Mouse (Mus musculus): ENCODE measurements around the gene Snapc5. TPM values are rescaled to one million over a fixed set of nuclear protein-coding genes. Genes with fewer than 3 reads are reported as not detected.

Gene Snapc5
- polyA plus RNA-seq, 1 experiment from 2014 or later = 31.7 TPM

- ATAC-seq (ENCODE audit: insufficient read depth, low FRiP score, low TSS enrichment) (no peak), DNase-seq (ENCODE audit: low spot score) (no peak)
- H3K9ac ChIP-seq (ENCODE audit: low read length) = no peak overlapping the region
Measured at GRCm38 (mm10) chr9:64225805-64226204, 46.7 kb downstream of the Snapc5 start.

DNA sequence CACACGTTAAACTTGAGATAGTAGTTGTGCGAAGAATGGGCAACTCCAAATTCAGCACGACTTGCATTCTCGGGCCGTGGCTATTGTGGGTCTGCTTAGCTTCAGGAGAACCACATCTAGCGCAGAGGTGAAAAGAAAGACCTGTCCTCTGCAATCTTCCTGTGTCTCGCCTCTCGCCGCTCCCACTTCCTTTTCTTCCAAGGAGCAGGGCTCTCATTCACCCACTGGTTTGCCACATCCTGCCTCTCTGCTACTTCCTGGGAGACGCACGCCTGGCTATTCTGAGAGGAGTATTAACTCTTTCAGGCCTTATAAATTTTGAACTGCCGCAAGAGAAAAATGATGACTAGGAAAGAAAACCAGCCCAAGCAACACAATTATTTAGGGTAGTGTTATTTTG is 48.7 kb downstream of the Snapc5 start:
- Histone ChIP-seq H3K4me3 (ENCODE audit: low read depth, low read length) (no peak overlapping the region), H3K4me1 (ENCODE audit: control insufficient read depth, insufficient read depth, low read length) (peaks cover 9% of the 10 kb centered on the region; the same call in 1 of the 2 replicates), H3K36me3 (ENCODE audit: control insufficient read depth, insufficient read depth, low read length) (peaks cover 2% of the 10 kb centered on the region; the same call in 1 of the 2 replicates), H3K9me3 (ENCODE audit: control insufficient read depth, low read length) (no peaks in the 10 kb centered on the region), H3K9ac (ENCODE audit: low read length) (no peak overlapping the region), H3K27me3 (ENCODE audit: control insufficient read depth, insufficient read depth, low read length) (no peaks in the 10 kb centered on the region), H3K4me2 (ENCODE audit: low read depth) (no peak overlapping the region), H3K27ac (ENCODE audit: low read depth, low read length) (no peak overlapping the region)
- DNase-seq (ENCODE audit: low spot score) (no peak), ATAC-seq (ENCODE audit: insufficient read depth, low FRiP score, low TSS enrichment) (no peak)
- 86% methylated on average over 12 of the region's 12 CpGs for WGBS

More at GRCm38 (mm10) chr9:64225805-64226204, 46.7 kb downstream of the Snapc5 start:
- H3K4me3 ChIP-seq (ENCODE audit: low read depth, low read length) = no peak overlapping the region
- H3K4me2 ChIP-seq (ENCODE audit: low read depth) = no peak overlapping the region
- no peaks in the 10 kb centered on the region for H3K9me3 ChIP-seq (ENCODE audit: control insufficient read depth, low read length)
- no peaks in the 10 kb centered on the region; the same call in 1 of the 2 replicates for H3K4me1 ChIP-seq (ENCODE audit: control insufficient read depth, insufficient read depth, low read length)
- H3K27ac ChIP-seq (ENCODE audit: low read depth, low read length) = no peak overlapping the region
- no peaks in the 10 kb centered on the region for H3K27me3 ChIP-seq (ENCODE audit: control insufficient read depth, insufficient read depth, low read length)
- peaks cover 2% of the 10 kb centered on the region; the same call in 1 of the 2 replicates for H3K36me3 ChIP-seq (ENCODE audit: control insufficient read depth, insufficient read depth, low read length)

DNA sequence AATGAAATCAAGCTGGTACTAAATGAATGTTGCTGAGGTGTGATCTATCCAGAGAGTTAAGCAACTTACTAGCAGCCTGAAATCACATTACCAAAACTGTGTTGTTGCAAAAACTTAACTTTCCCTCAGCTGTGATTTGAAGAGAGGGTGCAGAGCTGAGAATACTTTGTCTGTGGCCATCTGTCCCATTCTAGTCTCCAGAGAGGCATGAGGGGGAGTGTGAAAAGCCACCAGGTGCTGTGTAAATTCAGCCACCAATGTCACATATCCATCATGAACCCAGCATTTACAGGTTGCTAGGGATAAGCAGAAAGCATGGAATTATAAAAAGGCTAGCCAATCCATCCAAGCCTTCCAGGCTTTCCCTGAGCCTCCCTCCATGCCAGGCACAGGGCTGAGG is 49.9 kb downstream of the Snapc5 start:
- Histone ChIP-seq H3K36me3 (ENCODE audit: control insufficient read depth, insufficient read depth, low read length) (peaks cover 2% of the 10 kb centered on the region; the same call in 1 of the 2 replicates), H3K27ac (ENCODE audit: low read depth, low read length) (no peak overlapping the region), H3K4me2 (ENCODE audit: low read depth) (no peak overlapping the region), H3K4me1 (ENCODE audit: control insufficient read depth, insufficient read depth, low read length) (peaks cover 16% of the 10 kb centered on the region), H3K9me3 (ENCODE audit: control insufficient read depth, low read length) (no peaks in the 10 kb centered on the region), H3K27me3 (ENCODE audit: control insufficient read depth, insufficient read depth, low read length) (no peaks in the 10 kb centered on the region), H3K9ac (ENCODE audit: low read length) (no peak overlapping the region), H3K4me3 (ENCODE audit: low read depth, low read length) (no peak overlapping the region)
- DNase-seq (ENCODE audit: low spot score) (no peak), ATAC-seq (ENCODE audit: insufficient read depth, low FRiP score, low TSS enrichment) (no peak)

DNA sequence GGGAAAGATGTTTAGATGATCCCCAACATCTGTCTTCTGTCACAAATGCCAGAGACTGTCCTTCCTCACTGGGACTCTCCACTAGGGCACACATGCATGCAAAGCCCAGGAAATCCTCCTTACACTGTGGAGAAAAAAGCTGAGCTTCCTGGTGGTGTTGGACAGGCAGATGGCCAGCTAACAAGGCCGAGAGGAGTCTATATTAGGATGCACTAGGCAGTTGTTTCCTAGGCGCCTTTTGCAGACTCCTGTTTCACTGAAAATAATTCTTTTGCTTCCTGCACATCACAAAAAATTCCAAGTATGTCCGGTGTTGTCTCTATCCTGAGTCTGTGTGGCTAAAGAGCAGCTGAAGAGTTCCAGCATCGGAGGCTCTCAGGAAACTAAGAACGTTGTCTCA is 52.1 kb downstream of the Snapc5 start:
- no peaks in the 10 kb centered on the region for H3K36me3 ChIP-seq (ENCODE audit: control insufficient read depth, insufficient read depth, low read length)
- H3K27ac ChIP-seq (ENCODE audit: low read depth, low read length) = no peak overlapping the region
- H3K4me2 ChIP-seq (ENCODE audit: low read depth) = no peak overlapping the region
- H3K27me3 ChIP-seq (ENCODE audit: control insufficient read depth, insufficient read depth, low read length) = no peaks in the 10 kb centered on the region
- DNase-seq (ENCODE audit: low spot score) = no peak
- ATAC-seq (ENCODE audit: insufficient read depth, low FRiP score, low TSS enrichment) = no peak
- no peak overlapping the region for H3K9ac ChIP-seq (ENCODE audit: low read length)
- H3K9me3 ChIP-seq (ENCODE audit: control insufficient read depth, low read length) = no peaks in the 10 kb centered on the region
- WGBS = 70% methylated on average over 5 of the region's 5 CpGs
- H3K4me1 ChIP-seq (ENCODE audit: control insufficient read depth, insufficient read depth, low read length) = peaks cover 18% of the 10 kb centered on the region
- H3K4me3 ChIP-seq (ENCODE audit: low read depth, low read length) = no peak overlapping the region

DNA sequence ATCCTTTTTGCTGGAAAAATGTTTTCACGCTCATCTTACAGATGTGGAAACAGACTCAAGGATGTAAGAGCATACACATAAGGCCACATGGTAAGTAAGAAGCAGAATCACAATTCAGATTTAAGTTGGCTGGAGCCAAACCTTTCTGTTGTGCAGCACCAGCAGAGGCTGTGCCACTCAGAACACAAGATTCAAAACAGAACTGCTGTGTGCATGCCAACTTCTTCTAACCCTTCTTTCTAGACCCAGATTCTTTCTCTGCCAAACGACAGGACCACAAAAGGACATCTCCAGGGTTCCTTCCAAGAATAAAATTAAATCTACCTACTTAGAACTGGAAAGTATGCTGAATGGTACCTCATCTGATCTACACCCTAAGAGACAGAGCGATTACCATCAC is 52.6 kb downstream of the Snapc5 start:
- Histone ChIP-seq H3K27ac (ENCODE audit: low read depth, low read length) (no peak overlapping the region), H3K9me3 (ENCODE audit: control insufficient read depth, low read length) (no peaks in the 10 kb centered on the region), H3K27me3 (ENCODE audit: control insufficient read depth, insufficient read depth, low read length) (no peaks in the 10 kb centered on the region), H3K4me3 (ENCODE audit: low read depth, low read length) (no peak overlapping the region), H3K4me2 (ENCODE audit: low read depth) (no peak overlapping the region), H3K9ac (ENCODE audit: low read length) (no peak overlapping the region), H3K36me3 (ENCODE audit: control insufficient read depth, insufficient read depth, low read length) (no peaks in the 10 kb centered on the region), H3K4me1 (ENCODE audit: control insufficient read depth, insufficient read depth, low read length) (peaks cover 18% of the 10 kb centered on the region)
- WGBS = 90% methylated on average over 3 of the region's 3 CpGs
- no peak for ATAC-seq (ENCODE audit: insufficient read depth, low FRiP score, low TSS enrichment)
- no peak for DNase-seq (ENCODE audit: low spot score)

- no peak overlapping the region for H3K4me3 ChIP-seq (ENCODE audit: low read depth, low read length)
- no peak overlapping the region for H3K4me2 ChIP-seq (ENCODE audit: low read depth)
- 66% methylated on average over 9 of the region's 9 CpGs for WGBS
- peaks cover 18% of the 10 kb centered on the region for H3K4me1 ChIP-seq (ENCODE audit: control insufficient read depth, insufficient read depth, low read length)
- no peaks in the 10 kb centered on the region for H3K36me3 ChIP-seq (ENCODE audit: control insufficient read depth, insufficient read depth, low read length)
- ATAC-seq (ENCODE audit: insufficient read depth, low FRiP score, low TSS enrichment) = no peak
- DNase-seq (ENCODE audit: low spot score) = peak; percentile 19
- H3K27ac ChIP-seq (ENCODE audit: low read depth, low read length) = no peak overlapping the region
- H3K27me3 ChIP-seq (ENCODE audit: control insufficient read depth, insufficient read depth, low read length) = no peaks in the 10 kb centered on the region
- H3K9ac ChIP-seq (ENCODE audit: low read length) = no peak overlapping the region
- no peaks in the 10 kb centered on the region for H3K9me3 ChIP-seq (ENCODE audit: control insufficient read depth, low read length)
Measured at GRCm38 (mm10) chr9:64232257-64232957, 53.3 kb downstream of the Snapc5 start.

Small RNA genes within 50 kb of the gene (microRNA-seq; reads per million reads assigned to microRNA genes)
- not detected for gene Gm24106

Other genes with a start within 250 kb of the Snapc5 start
- gene Smad6, start 157.2 kb upstream of the Snapc5 start, polyA plus RNA-seq (2014; fragmentation: Nextera tagmentation; extraction: Ambion mirVana) = 6.8 and 7.7 TPM in 2 replicates
- not detected in 2 replicates for gene Lctl, start 62.1 kb upstream of the Snapc5 start, polyA plus RNA-seq (2014; fragmentation: Nextera tagmentation; extraction: Ambion mirVana)
- 22.2 and 24.0 TPM in 2 replicates for gene Zwilch, start 6.2 kb upstream of the Snapc5 start, polyA plus RNA-seq (2014; fragmentation: Nextera tagmentation; extraction: Ambion mirVana)
- 1,092 and 1,168 TPM in 2 replicates for gene Rpl4, start 5.9 kb upstream of the Snapc5 start, polyA plus RNA-seq (2014; fragmentation: Nextera tagmentation; extraction: Ambion mirVana)
- gene Uchl4, start 55.9 kb downstream of the Snapc5 start, polyA plus RNA-seq (2014; fragmentation: Nextera tagmentation; extraction: Ambion mirVana) = 1.7 and 2.4 TPM in 2 replicates
- 81.0 and 84.5 TPM in 2 replicates for gene Map2k1, start 74.4 kb downstream of the Snapc5 start, polyA plus RNA-seq (2014; fragmentation: Nextera tagmentation; extraction: Ambion mirVana)
- gene Tipin, start 102.3 kb downstream of the Snapc5 start, polyA plus RNA-seq (2014; fragmentation: Nextera tagmentation; extraction: Ambion mirVana) = 218 and 240 TPM in 2 replicates
- gene Dis3l, start 162.0 kb downstream of the Snapc5 start, polyA plus RNA-seq (2014; fragmentation: Nextera tagmentation; extraction: Ambion mirVana) = 25.4 and 25.6 TPM in 2 replicates
- gene Megf11, start 206.4 kb downstream of the Snapc5 start, polyA plus RNA-seq (2014; fragmentation: Nextera tagmentation; extraction: Ambion mirVana) = 4.7 and 5.7 TPM in 2 replicates

All from neural tube, embryonic 11.5 days (tissue).